Mouse (Mus musculus) liver, postnatal 0 days (tissue): ENCODE results near the gene Myo3b. TPM values are rescaled to one million over a fixed set of nuclear protein-coding genes. Genes with fewer than 3 reads are reported as not detected.

Experiments used
- ATAC-seq: fragments of 200-750 bp; cut with Nextera tagmentation; 2 replicates; pipeline ENCODE4 v1.8.0; 2017; ENCODE audit warnings: mild to moderate bottlenecking, moderate library complexity
- DNase-seq: peaks from one replicate; pipeline ENCODE4 v3.0.0-alpha.2; 2016
- H3K27ac ChIP-seq: fragments of 300-500 bp; sonication (generic); 2 replicates; pipeline ENCODE4 v1.5.1; 2014; ENCODE audit warnings: antibody characterized with exemption, moderate library complexity, mild to moderate bottlenecking, low read depth
- H3K27me3 ChIP-seq: fragments of 300-500 bp; sonication (generic); 2 replicates; pipeline ENCODE4 v1.6.1; 2014; ENCODE audit warnings: low read length, control low read depth, mixed read lengths; ENCODE audit not compliant: insufficient read depth
- H3K36me3 ChIP-seq: fragments of 300-500 bp; sonication (generic); replicated peaks from 2 replicates; pipeline ENCODE4 v1.6.1; 2014; ENCODE audit warnings: mild to moderate bottlenecking, control low read depth, low read length, moderate library complexity, mixed read lengths; ENCODE audit not compliant: insufficient read depth
- H3K4me1 ChIP-seq: fragments of 300-500 bp; sonication (generic); 2 replicates; pipeline ENCODE4 v1.6.1; 2014; ENCODE audit warnings: antibody characterized with exemption, mild to moderate bottlenecking, control low read depth; ENCODE audit not compliant: insufficient read depth
- H3K4me2 ChIP-seq: fragments of 300-500 bp; sonication (generic); 2 replicates; pipeline ENCODE4 v1.6.1; 2014; ENCODE audit warnings: low read depth, mild to moderate bottlenecking, low read length, moderate library complexity, mixed read lengths
- H3K4me3 ChIP-seq: fragments of 300-500 bp; sonication (generic); 2 replicates; pipeline ENCODE4 v1.5.1; 2014; ENCODE audit warnings: low read depth, low read length
- H3K9ac ChIP-seq: fragments of 300-500 bp; sonication (generic); replicated peaks from 2 replicates; pipeline ENCODE4 v1.6.1; 2014; ENCODE audit warnings: mild to moderate bottlenecking, moderate library complexity
- H3K9me3 ChIP-seq: fragments of 300-500 bp; sonication (generic); 2 replicates; pipeline ENCODE4 v1.6.1; 2016; ENCODE audit warnings: mild to moderate bottlenecking, control low read depth, low read length, mixed read lengths
- CTCF ChIP-seq: sonication (generic); IDR thresholded peaks from 2 replicates; pipeline ENCODE4 v1.5.1; 2016; ENCODE audit warnings: antibody characterized with exemption, low read depth
- EP300 ChIP-seq: IDR thresholded peaks from 2 replicates; pipeline ENCODE4 v1.6.1; 2016; ENCODE audit warnings: antibody characterized with exemption, low read depth, mild to moderate bottlenecking
- WGBS: fragments of 180-500 bp; shearing (Covaris S2); extraction: QIAGEN DNeasy Blood & Tissue Kit; methylation state at CpG from one replicate; pipeline ENCODE4 v1.1.7; 2014; ENCODE audit not compliant: insufficient replicate concordance; 5-methylcytosine and 5-hydroxymethylcytosine counted together
- polyA plus RNA-seq: library from polyadenylated mRNA; unstranded; fragments of >200 nt; fragmentation: Nextera tagmentation; extraction: Ambion mirVana; gene quantifications from 2 replicates; pipeline ENCODE4 v1.2.1, GENCODE M21; 2015

Gene Myo3b
- polyA plus RNA-seq, 1 experiment from 2014 or later, result not detected

DNA sequence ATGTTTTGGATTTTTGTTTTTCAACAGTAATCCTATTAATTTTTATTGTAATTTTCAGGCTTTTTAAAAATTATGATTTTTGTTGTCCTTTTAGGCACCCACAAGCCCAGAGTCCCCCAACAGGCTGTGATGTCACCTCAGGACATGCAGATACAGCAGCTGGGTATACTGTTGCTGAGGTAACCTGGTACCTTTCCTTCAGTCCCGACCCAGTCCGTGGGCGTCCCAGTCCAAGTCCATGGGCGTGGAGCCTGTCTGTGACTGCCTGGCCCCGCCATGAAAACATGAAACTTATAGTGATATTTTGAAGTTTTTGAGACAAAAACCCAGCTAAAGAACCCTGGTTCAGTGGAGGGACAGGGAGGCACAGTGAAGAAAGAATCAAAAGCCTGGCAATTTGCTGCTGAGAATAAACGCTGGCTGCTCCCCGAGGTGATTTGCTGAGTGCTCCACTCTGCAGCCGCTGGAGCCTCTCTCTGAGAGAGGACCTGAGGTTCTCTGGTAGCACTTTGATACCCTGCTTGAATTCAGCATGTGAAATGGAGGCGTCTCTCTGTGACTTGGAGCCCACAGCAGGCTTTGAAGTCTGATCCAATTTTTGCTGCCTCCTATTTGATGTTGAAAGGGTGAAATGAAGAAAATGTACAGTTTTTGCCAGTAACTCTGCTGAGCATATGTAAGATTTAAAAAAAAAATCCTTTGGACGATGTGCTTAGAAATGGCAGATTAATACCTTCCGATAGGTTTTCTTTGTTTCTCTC is 310.0 kb downstream of the Myo3b start:
- no peaks in the 10 kb centered on the region for H3K9me3 ChIP-seq
- 65% methylated on average over 11 of the region's 11 CpGs for WGBS

GRCm38 (mm10) chr2:70352435-70353165 is 313.7 kb downstream of the Myo3b start:
- WGBS, result 69% methylated on average over 10 of the region's 10 CpGs
- no peak overlapping the region for H3K4me2 ChIP-seq
- no peak overlapping the region for H3K4me3 ChIP-seq
- no peak overlapping the region for H3K27ac ChIP-seq
- no peak overlapping the region for H3K9ac ChIP-seq
- no peak for DNase-seq
- H3K27me3 ChIP-seq, result no peaks in the 10 kb centered on the region
- H3K9me3 ChIP-seq, result no peaks in the 10 kb centered on the region
- no peak for ATAC-seq
- TF ChIP-seq CTCF (no peak), EP300 (no peak)
- H3K4me1 ChIP-seq, result no peaks in the 10 kb centered on the region
- H3K36me3 ChIP-seq, result no peaks in the 10 kb centered on the region

More for the DNA sequence above, 310.0 kb downstream of the Myo3b start:
- H3K27ac ChIP-seq, result no peak overlapping the region
- no peaks in the 10 kb centered on the region for H3K36me3 ChIP-seq
- H3K27me3 ChIP-seq, result no peaks in the 10 kb centered on the region
- no peak overlapping the region for H3K9ac ChIP-seq
- no peak overlapping the region for H3K4me3 ChIP-seq
- no peak overlapping the region for H3K4me2 ChIP-seq
- ATAC-seq, result no peak
- no peak for TF ChIP-seq CTCF
- TF ChIP-seq EP300, result no peak
- H3K4me1 ChIP-seq, result no peaks in the 10 kb centered on the region
- no peak for DNase-seq

DNA sequence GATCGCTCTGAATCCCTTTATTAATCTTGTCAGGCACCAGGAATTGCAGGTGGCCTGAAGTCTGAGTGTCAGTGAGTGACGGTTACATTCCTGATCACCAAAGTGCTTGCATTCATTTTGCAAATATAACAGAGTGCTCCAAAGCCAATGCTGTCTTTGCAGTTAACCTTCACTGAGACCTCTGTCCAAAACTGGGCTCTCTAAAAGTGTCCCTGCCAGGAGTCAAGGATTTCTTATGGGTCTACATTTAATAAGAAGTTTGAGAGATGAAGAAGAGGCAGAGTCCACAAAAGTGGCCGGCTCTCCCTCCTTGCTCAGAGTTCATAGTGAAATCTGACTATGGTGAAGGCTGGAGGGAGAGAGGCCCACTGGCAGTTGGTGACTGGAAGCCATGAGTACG is 315.1 kb downstream of the Myo3b start:
- WGBS, result 77% methylated on average over 4 of the region's 4 CpGs
- TF ChIP-seq EP300, result no peak
- TF ChIP-seq CTCF, result no peak

GRCm38 (mm10) chr2:70355026-70355425 is 316.1 kb downstream of the Myo3b start:
- no peak for TF ChIP-seq EP300
- TF ChIP-seq CTCF, result no peak
- H3K9me3 ChIP-seq, result no peaks in the 10 kb centered on the region
- no peak overlapping the region for H3K9ac ChIP-seq
- H3K4me3 ChIP-seq, result no peak overlapping the region
- H3K4me2 ChIP-seq, result no peak overlapping the region
- DNase-seq (no peak), ATAC-seq (no peak)
- H3K36me3 ChIP-seq, result no peaks in the 10 kb centered on the region
- H3K27me3 ChIP-seq, result no peaks in the 10 kb centered on the region
- H3K4me1 ChIP-seq, result no peaks in the 10 kb centered on the region
- WGBS, result 56% methylated on average over 2 of the region's 2 CpGs
- H3K27ac ChIP-seq, result no peak overlapping the region

More for the DNA sequence above, 315.1 kb downstream of the Myo3b start:
- H3K9me3 ChIP-seq, result no peaks in the 10 kb centered on the region
- no peak overlapping the region for H3K4me3 ChIP-seq
- DNase-seq (no peak), ATAC-seq (no peak)
- no peak overlapping the region for H3K9ac ChIP-seq
- no peak overlapping the region for H3K4me2 ChIP-seq
- H3K4me1 ChIP-seq, result no peaks in the 10 kb centered on the region
- H3K36me3 ChIP-seq, result no peaks in the 10 kb centered on the region
- H3K27me3 ChIP-seq, result no peaks in the 10 kb centered on the region
- H3K27ac ChIP-seq, result no peak overlapping the region

GRCm38 (mm10) chr2:70369421-70369820 is 330.5 kb downstream of the Myo3b start:
- no peak overlapping the region for H3K4me2 ChIP-seq
- ATAC-seq, result no peak
- WGBS, result 70% methylated on average over 6 of the region's 6 CpGs

GRCm38 (mm10) chr2:70379341-70379740 is 340.4 kb downstream of the Myo3b start:
- H3K27ac ChIP-seq, result no peak overlapping the region
- H3K4me3 ChIP-seq, result no peak overlapping the region
- H3K4me1 ChIP-seq, result no peaks in the 10 kb centered on the region
- no peaks in the 10 kb centered on the region for H3K9me3 ChIP-seq
- no peak for ATAC-seq
- no peaks in the 10 kb centered on the region for H3K27me3 ChIP-seq
- H3K9ac ChIP-seq, result no peak overlapping the region
- no peak for DNase-seq
- no peak for TF ChIP-seq EP300
- TF ChIP-seq CTCF, result no peak
- no peaks in the 10 kb centered on the region for H3K36me3 ChIP-seq
- 42% methylated on average over 6 of the region's 6 CpGs for WGBS
- H3K4me2 ChIP-seq, result no peak overlapping the region

More at GRCm38 (mm10) chr2:70369421-70369820, 330.5 kb downstream of the Myo3b start:
- no peak overlapping the region for H3K4me3 ChIP-seq
- H3K4me1 ChIP-seq, result no peaks in the 10 kb centered on the region
- no peak overlapping the region for H3K27ac ChIP-seq
- DNase-seq, result no peak
- H3K9ac ChIP-seq, result no peak overlapping the region
- H3K27me3 ChIP-seq, result no peaks in the 10 kb centered on the region
- H3K9me3 ChIP-seq, result no peaks in the 10 kb centered on the region
- TF ChIP-seq CTCF (no peak), EP300 (no peak)
- no peaks in the 10 kb centered on the region for H3K36me3 ChIP-seq
